Mouse (Mus musculus) frontal cortex, postnatal 36 days (tissue): ENCODE results near the gene Fads1.
A peak's percentile ranks its signal among the peaks of the same experiment; 100 is the strongest.
"Not testable (repeated sequence)": the region's sequence is repeated elsewhere in the genome, so short reads cannot be mapped to it uniquely, and the experiment has no call there.

Experiments used
- DNase-seq, 2 experiments: peaks; one replicate each; pipeline ENCODE4 v3.0.0; 2022; ENCODE audit warnings: low spot score in 2 of 2

Gene Fads1

DNA sequence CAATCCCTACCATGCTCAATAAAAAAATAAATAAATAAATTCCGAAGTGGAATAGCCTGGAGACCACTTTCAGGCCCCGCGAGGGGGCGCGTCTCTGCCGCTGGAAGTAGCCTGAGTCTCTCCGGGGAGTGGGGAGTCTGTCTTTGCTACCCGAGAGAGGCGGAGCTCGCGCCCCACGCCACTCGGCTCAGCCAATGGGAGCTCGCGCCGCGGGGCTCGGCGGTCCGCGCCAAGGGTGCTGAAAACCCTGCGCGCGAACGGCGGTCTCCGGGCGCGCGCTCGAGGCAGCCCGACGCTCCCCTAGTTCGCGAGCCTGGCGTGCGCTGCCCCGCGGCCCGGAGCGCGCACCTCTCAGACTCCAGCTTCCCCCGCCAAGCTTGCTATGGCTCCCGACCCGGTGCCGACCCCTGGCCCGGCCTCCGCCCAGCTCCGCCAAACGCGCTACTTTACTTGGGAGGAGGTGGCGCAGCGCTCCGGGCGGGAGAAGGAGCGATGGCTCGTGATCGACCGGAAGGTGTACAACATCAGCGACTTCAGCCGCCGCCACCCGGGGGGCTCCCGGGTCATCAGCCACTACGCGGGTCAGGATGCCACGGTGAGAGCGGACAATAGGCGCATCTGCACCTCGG is at the start of gene Fads1:
Fads1 (plus strand) TSS at position 219 of the 629 bp plus-strand sequence.
- peak; percentile 93 to 95 for DNase-seq

DNA sequence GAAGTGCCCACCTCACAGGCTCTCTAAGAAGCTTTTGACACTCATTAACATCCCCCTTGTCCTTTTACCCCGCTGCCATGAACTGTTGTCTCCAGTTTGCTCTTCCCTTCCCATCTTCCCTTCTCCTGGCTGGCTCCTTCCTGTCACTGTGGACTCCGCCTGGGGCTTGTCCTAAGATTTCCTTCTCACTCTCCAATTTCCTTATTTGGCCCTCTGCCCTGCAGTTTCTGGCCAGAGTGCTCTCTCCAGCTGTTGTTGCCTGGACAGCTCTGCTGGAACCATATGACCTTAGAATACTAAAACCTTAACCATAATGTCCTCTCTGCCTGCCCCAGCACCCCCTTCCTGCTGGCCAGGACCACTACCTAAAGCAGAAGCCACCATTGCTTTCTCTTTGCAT is 48.0 kb upstream of the Fads1 start:
- DNase-seq, result no peak

DNA sequence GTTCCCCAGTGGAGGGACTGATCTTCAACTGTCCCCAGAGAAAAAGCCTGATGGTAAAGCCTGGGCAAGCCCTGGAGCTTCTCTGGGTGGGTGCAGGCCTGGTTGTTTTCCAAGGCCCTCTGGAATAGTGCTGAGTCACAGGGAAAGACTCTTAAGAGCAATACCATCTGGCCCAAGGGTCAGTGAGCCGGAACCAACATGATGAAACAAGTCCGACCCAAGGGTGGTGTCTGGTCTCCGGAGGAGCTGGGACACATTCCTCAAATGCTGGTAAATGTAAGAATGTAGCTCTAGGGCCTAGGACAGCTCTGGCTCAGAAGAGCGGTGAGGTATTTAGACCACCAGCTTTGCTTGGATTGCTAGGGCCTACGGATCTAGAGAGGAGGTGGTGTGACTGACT is 45.3 kb upstream of the Fads1 start:
- no peak for DNase-seq

DNA sequence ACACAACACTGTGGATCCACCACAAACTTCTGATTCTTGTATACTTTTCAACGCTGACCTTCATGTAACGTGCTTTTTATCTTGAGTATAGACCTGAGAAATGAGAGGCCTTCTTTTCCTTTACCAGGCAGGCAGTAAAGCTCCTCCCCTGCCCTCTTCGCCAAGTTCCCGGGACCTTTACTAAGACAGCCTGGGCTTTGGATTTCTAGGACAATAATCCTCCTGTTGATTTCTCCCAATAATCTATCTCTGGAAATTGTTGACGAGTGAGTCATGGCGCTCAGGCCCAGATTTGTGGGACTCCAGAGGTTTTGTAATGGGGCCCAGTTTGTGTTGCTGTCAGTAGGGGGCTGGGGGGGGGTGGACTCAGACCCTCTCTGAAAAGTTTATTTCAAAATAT is 43.0 kb upstream of the Fads1 start:
- no peak for DNase-seq

DNA sequence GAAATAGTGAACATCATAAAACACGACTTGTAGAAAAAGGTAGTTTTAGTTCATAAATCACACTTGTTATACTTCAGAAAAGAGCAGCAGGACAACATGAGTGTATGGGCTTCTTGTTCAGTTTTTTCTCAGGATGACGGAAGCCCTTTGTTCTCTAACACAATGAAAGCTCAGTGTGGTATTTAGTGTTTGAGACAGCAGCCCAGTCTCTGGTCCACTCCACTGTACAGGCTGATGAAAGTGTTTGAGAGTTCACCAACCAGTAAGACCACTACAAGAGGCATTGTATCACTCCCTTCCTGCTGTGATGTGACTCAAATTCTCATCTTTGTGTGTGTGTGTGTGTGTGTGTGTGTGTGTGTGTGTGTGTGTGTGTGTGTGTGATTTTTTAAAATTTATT is 39.0 kb upstream of the Fads1 start:
- DNase-seq, result no peak

DNA sequence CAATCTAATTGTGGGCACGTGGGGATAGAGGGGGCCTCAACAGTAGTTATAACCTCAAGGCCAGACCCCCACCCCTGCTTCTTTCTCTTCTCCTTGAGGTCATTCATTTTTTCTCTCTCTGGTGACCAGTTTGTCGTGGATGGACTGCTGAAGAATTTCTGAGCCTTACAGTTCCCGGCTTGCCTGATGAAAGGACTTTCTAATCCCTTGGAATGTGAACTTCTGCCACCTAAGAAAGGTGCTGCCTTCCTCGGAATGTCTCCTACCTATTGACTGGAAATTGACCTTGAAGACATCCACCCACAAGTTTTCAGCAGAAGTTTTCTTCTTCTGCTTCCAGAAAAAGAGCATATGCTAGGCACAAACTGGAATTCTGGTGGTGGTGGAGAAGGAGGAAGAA is 38.2 kb upstream of the Fads1 start:
- DNase-seq, result no peak

DNA sequence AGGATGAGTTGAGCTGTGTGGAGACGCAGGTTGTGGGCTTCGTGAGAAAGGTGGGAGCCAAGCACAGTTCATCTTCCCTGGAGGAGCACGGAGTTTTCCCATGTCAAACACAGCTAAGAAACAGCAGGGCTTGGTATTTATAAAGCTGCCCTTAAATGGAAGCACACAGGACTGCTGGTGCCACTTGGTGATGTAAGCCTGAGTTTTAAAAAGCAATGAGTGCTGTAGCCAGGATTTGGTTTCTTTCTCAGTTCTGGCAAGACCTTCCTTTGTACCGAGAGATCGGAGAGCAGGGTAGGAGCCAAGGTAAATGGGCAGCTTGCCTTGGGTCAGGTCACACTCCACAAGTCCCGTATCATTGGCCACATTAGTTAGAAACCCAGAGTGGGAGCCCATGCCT is 34.1 kb upstream of the Fads1 start:
- DNase-seq, result no peak

DNA sequence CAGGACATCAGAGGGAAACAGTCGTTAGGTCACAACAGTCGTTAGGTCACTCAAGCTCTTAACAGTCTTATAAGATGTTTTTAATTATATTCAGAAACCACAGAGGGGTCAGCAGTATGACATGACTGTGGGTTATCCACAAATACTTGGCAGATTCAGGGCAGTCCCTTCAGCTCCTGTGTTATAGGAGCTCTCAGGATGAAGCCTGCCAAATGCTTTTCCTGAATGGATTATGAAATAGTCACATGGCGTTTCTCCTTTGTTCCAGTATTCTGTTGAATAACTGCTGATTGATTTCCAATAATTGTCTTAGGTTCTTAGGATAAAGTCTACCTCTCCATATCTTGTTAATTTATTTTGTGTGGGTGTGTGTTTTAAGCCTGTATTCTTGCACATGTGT is 33.5 kb upstream of the Fads1 start:
- no peak for DNase-seq

DNA sequence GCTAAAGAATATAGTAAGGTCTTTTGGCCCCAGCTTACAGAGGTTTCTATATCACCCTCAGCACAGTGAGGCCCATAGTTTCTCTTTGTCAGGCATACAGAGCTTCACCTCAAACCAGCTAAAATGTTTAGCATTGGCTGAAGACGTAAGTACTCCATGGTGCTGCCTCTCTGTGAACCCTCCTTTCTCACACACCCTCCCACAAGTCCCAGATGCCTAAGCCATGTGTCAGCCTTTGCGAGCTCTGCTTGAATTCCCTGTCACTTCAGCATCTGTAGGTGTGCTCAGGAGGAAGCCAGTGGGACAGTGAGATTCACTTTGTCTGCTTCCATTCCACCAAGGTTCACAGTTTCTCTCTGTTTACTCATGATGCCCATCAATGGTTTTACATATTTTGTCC is 25.0 kb upstream of the Fads1 start:
- DNase-seq, result no peak

DNA sequence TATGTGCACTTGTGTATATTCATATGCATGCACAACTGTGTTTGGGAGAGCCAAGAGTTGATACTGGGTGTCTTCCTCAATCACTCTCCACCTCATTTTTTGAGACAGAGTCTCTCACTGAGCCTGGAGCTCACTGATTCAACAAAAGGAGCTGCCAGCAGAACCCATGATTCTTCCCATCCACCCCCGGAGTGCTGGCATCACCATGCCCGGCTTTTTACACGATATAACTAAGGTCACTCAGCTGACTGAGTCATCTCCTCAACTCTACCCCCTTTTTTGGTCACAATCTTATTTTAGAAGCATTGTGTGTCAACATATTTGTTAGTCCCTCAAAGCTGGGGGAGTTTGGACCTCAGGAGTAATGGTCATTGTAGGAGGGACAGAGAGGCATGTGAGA is 18.8 kb upstream of the Fads1 start:
- DNase-seq, result no peak

DNA sequence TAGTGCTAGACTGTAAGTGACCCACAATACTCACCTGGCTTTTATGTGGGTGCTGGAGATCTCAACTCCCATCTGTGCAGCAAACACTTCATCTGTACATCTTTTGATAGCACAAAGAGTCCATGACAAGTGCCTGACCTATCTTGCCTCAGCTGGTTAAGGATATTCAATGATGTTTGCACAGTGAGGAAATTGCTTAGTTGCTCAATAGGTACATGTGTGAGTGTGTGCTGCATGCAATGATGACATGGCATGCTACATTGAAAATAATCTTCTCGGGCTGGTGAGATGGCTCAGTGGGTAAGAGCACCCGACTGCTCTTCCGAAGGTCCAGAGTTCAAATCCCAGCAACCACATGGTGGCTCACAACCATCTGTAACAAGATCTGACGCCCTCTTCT is 16.8 kb upstream of the Fads1 start:
- not testable (repeated sequence) for DNase-seq

DNA sequence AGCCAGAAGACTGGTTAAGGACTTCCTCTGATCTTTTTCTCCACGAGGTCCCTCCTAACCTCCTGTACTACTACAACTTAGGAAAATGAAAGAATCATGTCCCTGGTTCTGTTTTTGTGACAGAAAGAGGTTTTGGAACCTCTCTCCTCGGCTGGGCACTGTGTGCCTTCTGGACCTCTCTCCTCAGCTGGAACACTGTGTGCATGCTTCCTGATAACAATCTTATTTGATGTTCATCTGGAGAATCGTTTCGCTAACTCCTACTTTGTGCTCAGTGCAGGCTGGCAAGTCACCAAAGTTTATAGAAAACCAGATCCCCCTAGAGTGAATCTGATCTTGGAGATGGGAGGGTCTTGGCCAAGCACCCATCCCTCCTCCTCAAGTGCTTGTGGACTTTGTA is 15.6 kb upstream of the Fads1 start:
- no peak for DNase-seq

DNA sequence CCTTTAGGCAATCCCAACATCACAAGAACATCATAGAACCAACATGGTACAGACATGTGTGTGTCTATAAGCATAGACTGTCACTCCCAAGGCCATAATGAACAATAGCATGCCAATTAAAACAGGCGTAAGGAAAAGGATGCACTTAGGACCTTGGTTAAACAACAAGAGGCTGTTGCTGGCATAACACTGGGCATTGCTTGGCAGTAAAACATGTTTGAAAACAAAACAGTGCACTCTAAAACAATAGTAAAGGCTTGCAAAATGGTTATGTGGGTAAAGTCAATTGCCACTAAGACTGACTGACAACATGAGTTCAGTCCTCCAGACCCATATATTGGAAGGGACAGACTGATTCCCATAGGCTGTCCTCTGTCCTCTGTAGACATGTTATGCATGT is 14.7 kb upstream of the Fads1 start:
- no peak for DNase-seq

DNA sequence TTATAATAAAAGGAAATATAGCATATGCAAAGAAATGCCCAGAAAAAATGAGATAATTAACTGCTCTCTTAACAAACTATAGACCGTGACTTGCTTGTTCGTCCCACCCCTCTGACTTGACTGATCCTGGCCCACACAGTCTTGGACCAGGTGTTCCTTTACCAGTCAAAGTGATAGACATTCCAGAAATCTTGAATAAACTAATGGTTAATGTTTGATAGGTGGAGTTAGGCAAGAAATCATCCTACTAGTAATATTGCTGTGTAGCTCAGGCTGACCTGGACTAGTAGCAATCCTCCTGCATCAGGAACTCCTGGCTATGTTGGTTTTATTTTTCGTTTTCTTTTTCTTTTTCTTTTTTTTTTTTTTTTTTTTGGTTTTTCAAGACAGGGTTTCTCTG is 14.2 kb upstream of the Fads1 start:
- DNase-seq, result no peak

DNA sequence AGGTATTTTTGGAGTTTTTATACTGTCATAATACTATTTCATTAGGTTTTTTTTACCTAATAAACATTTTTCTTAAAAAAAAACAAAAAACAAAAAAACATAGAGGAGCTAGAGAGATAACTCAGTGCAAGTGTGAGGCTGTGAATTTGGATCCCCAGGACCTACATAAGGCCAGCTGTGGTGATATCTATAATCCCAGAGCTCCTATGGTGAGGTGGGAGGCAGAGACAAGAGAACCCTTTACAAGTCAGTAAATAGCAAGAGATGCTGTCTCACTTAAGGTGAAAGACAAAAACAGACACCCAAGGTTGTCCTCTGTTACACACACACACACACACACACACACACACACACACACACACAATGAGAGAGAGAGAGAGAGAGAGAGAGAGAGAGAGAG is 13.5 kb upstream of the Fads1 start:
- DNase-seq, result no peak

DNA sequence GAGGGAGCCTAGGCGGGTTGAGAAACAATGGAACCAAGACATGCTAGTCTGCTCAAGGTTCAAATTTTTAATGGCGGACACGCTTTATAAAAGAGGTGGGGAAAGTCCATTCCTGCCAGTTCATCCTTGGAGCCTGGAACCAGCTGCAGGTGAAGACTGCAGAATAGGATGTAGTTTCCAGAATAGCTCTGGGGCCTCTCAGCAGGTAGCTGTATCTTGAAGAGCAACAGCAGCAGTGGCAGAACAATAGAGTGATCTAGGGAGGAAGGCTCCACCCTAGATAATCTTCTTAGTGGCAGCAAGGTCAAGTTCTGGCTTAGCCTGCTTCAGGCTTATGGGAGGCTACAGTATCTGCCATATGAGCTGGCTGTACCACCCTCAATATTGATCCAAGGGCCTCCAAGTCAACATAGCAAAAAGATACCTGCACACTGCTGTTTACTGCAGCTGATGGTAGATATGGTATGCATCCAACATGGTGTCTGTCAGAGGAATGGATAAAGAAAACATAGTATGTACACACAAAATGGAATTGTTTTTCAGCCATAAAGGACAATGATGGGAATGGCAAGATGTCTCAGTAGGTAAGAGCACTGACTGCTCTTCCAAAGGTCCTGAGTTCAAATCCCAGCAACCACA is 12.9 kb upstream of the Fads1 start:
- not testable (repeated sequence) for DNase-seq

DNA sequence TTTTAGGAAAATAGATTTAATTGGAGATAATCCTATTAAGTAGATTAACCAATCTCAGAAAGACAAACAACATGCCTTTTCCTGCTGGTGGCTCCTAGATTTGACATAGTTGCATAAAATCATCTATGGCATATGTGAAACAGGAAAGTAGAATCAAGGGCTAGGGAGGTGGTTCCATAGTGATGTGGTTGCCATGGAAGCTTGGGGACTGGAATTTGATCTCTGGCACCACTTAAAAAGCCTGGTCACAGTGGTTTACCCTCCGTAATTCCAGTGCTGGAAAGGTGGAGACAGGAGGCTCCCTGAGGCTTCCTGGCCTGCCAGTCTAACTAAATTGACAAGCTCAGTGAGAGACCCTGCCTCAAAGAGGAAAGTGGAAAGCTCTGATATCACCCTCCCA is 12.2 kb upstream of the Fads1 start:
- DNase-seq, result no peak

DNA sequence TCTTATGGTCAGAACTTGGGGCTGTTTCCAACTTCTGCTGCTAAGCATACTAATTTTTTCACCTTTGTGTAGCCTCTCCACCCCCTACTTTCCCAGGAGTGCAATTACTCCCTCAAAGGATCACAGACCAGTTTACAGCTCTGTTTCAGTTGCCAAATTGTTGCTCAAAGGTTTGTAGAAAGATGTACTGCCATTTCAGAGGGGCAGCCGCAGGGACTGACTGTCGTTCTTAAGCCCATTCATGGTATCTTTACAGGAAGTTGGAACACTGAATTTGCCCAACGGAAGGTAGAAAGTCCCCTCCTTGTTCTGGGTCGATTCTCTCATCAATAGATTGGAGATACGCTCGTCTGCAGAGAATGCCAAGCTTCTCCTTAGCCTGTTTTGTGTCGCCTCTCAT is 11.3 kb upstream of the Fads1 start:
- no peak for DNase-seq

DNA sequence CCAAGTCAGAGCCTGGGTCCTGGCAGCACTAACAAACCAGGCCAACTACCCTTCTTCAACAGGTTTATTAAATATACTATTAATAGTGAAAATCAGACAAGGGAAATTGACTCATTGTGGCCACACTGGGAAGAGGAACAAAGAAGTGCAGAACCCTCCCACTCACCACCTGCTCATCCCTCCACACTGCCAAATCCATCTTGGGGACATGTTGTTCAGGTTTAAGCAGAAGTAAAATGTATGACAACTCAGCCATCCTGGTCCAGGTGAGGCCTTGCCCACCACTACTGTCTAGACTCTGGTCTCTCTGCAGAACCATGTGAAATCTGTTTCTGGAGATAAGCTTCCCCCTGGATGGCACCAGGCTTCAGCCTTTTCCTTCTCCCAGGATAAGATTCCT is 10.8 kb upstream of the Fads1 start:
- peak in 1 of 2 experiments; percentile 21 for DNase-seq

DNA sequence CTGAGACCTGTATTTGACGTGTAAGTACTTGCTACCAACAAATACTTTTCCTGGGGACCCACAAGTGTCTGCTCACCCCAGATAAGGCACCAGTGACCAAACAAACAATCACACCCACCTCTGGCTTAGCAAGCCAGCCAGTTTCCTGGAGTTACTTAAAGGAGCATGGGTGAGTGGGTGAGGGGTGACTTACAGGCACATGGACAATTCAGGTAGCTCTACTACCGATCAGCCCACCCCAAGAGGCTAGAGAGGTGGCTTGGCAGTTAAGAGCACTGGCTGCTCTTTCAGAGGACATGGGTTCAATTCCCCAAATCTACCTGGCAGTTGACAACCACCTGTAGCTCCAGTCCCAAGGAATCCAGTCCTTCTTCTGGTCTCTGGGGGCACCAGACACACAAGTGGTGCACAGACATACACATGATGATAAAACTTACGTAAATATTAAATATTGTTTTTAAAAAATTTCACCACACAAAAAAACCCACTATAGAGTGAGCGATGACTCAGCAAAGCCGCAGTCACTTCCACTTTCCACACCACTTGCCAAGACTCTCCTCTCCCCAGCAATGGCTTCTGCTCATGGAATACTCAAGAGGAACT is 9.5 kb upstream of the Fads1 start:
- DNase-seq, result no peak

DNA sequence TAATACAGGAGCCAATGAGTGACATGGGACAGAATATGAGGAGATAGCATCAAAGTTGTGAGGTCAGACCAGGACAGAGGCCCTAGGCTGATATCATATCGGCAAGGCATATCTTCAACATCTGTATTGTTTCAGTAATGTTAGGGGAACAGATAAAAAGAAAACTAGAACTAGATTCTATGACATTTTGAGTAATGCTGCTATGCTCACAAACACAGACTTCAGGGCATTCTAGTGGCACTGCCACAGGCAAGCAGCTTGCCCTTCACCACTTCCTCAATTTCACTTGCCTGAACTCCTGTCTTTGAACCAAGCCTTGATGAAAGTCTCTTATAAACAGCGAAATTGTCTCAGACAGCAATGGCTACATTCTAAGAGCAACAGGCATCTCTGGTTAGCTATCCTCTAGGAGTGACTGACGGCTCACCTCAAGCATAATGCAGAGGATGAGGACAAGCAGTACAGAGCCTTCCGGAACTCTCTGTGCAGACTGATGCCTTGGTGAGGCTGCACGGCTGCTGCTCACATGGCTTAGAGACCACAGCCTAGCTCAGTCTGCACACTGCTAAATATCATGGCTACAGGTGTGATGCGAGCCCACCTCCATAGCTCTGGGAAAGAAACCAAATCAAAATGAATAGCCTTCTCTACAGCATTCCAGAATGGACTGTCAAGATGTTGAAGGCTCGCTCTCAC is 8.7 kb upstream of the Fads1 start:
- DNase-seq, result no peak

DNA sequence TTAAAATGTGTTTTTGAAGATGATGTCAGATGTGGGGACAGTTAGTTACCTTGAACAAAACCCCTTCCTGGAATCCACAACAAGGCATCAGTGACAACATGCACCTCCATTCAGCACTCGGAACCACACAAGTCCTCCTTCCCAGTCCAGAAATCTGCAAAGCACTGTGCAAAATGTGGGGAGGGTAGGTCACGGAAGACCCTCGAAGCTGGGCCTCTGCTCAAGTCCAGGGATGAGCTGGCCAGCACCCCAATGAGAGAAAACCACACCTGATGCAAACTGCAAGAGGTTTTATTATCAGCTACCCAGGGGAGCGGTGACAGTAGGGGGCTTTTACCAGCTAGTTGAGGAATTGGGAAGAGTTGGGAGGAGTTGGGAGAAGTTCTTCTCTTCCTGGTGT is 7.7 kb upstream of the Fads1 start:
- no peak for DNase-seq

DNA sequence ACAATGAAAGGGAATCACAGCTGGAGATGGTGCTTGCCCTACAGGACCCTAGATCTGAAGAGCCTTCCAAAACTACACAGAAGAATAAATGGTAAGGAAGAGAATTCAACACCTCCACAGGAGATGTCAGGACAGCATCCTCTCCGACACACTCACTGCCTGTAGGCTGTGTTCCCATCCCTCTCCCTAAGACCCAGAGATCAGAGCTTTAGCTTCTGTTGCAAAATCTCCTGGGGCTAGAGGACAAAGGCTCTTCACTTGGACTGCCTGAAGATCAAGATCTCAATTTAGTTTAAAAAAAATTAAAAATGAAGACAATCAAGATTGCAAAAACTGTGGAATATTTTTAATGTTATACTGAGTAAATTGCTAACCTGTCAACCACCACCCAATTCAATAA is 6.2 kb upstream of the Fads1 start:
- no peak for DNase-seq
